Mouse (Mus musculus): ENCODE results near the gene Crcp.

- TF ChIP-seq CTCF (IDR thresholded peaks at IDR 0.05; ENCODE audit: extremely low read depth, insufficient read length, insufficient replicate concordance, low read depth, low read length), result no peak
- TF ChIP-seq POLR2A (IDR thresholded peaks at IDR 0.05; ENCODE audit: low read depth, low read length), result no peak
Observed at GRCm38 (mm10) chr5:130040797-130041196, 11.7 kb downstream of the Crcp start.
